Mouse (Mus musculus) central nervous system, embryonic 11.5 days (tissue): ENCODE measurements around the gene Aurkaip1. TPM values are rescaled to one million over a fixed set of nuclear protein-coding genes. Genes with fewer than 3 reads are reported as not detected.

Source experiments
- polyA plus RNA-seq: library from polyadenylated mRNA; depleted of rRNA; stranded (reverse); fragments of >200 nt; gene quantifications from 2 replicates; pipeline ENCODE4 v1.2.3, GENCODE M21; 2012; rRNA removed

The Aurkaip1 gene
- polyA plus RNA-seq = 126 and 135 TPM in 2 replicates

DNA sequence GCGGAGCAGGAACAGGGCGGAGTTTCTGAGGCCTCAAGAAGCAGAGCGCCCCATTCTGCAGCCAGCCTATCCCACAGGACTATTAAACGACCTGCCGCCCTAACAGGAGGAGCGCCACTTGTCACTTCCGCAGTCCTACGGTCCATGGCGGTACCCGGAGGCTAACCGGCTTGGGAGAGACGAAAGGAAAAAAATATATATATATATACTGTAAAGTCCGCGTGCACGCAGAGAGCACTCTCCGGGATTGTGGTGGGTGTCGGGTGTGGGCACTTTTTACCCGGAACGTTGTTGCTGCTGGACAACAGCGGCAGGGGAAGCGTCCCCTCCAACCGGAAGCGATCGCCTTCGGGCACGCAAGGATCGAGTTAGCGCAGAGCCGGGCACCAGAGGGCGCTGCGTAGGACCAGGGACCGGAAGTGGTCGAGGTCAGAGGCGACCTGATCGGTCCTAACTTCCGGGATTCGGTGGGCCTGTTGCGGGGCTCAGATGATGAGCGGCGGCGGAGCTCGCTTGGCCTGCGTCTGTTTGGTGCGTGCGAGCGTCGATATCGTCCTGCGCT lies at the start of gene Aurkaip1:
Gene Aurkaip1, plus strand, starts transcription at position 68 of the 562 bp plus-strand sequence.

DNA sequence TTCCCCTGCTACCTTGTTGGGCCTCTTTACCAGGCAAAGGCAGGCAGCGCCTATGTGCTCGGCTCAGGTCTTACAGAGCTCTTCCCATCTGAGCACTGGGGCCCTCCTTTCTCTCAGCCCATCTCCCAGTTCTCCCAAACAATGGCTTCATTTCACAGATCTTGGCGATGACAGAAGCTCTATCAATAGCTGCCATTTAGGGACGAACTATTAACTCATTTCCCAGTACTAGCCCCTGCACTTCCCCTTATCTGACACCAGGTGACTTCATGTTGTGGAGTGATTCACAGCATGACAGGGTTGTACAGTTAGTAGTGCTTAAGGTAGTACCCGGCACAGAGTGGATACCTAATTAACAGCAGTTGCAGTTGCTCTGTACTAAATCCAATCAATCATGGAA lies 45.3 kb upstream of the Aurkaip1 start, which contains the start of gene Tmem88b:
Gene Tmem88b, minus strand, starts transcription at position 56 of the 400 bp plus-strand sequence.

DNA sequence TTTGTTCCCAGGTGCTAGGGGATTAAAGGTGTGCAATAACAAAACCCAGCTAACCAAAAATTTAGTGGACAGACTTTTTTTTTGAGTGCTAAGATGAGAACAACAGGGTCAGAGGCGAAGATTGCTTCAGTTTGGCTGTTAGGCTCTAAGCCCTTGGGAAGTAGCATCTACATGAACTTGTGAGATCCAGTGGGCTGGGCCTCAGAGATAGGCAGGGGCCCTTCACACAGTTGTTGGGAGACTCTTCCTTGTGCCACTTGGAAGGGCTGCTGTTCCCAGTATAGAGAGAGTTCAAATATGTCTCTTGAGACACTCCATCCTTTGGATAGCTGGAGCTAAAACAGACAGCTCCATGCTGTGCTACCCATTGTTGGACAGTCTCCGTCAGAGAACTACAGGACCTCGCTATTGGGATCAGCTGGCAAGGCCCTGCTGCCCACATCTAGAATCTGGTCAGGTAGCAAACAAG lies 41.0 kb upstream of the Aurkaip1 start, which contains the start of gene Ankrd65:
Gene Ankrd65, plus strand, starts transcription at position 419 of the 469 bp plus-strand sequence.

DNA sequence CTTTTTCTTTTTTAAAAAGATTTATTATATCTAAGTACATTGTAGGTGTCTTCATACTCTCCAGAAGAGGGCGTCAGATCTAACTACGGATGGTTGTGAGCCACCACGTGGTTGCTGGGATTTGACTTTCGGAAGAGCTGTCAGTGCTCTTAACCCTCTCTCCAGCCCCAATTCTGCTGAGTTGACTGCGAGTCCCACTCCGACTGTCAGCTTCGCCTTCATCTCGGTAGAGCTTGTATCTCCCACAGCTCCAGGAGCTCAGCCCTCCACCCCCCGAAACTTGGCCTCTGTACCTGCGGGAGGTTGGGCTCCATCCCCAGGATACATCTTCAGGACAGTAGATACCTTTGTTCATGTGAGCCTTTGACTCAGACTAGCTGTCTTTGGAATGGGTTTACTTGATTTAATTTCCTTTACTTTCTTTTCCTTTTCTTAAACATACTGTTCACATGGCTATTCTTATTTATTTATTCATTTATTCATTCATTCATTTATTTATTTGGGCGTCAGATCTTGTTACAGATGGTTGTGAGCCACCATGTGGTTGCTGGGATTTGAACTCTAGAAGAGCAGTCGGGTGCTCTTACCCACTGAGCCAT lies 28.2 kb upstream of the Aurkaip1 start, which contains the start of gene Mrpl20:
Gene Mrpl20, plus strand, starts transcription at position 138 of the 599 bp plus-strand sequence.

DNA sequence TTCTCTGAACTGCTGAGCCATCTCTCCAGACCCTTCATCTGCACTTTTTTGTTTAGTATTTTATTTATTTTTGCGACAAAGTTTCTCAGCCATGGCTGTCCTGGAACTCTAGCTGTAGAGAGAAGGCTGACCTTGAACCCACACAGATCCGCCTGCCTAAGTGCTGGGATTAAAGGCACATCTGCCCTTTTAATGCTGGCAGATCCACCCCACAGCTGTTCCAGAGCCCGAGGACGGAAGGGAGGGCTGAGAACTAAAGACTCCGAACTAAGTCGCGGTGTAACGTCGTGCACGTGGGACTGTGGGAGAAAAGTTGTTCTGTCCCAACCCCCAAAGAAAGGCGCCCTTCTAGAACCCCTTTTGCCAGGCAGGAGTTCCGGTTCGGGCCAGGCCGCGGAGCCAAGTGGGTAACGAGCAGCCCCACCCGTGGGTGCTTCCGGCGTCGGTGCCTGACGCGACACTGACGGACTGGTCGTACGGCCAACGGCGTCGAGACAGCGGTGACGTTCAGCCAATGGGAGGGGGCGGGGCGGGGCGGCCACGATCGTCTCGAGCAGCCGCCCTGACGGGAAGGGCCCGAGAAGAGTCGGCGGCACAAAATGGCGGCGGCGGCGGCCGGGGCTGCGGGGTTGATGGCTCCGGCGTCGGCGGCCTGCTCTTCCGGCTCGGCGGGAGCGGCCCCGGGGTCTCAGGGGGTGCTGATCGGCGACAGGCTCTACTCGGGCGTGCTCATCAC lies 19.0 kb upstream of the Aurkaip1 start, which contains the start of gene Ccnl2:
Gene Ccnl2, plus strand, starts transcription at position 561 of the 736 bp plus-strand sequence.

DNA sequence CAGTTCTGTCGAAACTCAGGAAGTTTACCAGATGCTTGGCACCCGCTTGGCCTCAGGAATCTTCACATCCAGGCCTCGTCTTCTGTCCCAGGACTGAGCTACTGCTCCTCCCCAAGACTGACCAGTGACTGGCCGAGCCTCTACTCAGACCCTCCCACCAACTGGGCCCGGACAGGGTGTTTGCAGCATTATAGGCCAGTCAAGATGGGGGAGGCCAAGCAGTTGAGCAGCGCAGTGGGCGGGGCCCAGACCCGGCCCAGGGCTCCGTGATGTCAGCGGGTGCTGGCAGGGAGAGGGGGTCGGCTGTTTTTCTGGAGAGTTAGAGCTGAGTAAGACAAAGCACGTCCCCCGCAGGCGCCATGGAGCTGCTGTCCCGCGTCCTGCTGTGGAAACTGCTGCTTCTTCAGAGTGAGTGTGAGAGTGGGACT lies 8.4 kb downstream of the Aurkaip1 start, which contains the start of gene Mxra8:
Gene Mxra8, plus strand, starts transcription at position 198 of the 428 bp plus-strand sequence.

DNA sequence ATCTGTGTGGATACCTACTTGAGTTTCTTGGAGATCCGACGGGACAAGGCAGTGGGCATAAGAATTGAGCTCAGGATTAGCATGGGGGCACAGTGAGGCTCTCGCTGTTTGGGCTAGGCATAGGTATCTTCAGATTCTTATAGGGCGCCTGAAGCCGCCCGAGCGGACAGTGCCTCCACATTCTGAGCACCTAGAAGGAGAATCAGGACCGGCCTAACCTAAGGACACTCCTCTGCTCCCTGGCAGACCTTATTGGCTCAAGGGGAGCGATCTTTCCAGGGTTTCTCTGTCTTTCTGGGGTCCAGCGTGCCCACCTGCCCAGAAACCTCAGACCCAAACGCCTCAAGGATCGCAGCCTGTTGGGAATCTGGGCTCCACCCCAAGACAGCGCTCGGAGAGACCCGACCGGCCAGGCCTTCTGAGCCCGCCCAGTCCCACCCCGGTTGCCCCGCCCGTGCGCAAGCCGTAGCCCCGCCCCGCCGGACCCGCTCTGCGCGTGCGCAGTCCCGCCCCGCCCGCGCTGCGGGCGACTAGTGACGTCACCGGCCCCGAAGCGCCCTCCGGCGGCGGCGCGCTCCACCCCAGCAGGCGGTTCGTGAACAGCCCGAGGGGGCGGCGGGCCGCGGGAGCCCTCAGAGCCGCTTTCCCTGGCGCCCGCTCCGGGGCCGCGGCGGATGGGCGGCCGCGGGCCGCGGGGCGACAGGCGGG lies 16.0 kb downstream of the Aurkaip1 start, which contains the start of gene Dvl1:
Gene Dvl1, plus strand, starts transcription at position 532 of the 708 bp plus-strand sequence.

DNA sequence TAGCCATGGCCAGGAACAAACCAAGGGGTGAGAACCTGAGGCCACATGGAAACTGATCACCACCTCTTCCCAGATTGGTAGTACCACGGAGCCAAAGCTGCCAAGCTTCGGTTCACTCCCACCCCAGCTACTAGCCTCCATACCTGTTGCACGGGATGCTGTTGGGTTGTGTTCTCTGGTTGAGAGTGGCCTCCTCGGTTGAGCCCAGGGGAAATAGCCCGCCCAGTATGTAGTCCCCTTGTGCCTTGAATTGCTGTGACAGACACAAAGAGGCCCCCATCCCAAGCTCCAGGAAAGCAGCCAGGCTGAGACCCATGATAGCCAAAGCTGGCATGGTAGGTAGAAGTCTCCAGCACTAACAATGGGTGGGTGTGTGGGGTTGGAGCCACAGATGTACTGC lies 31.9 kb downstream of the Aurkaip1 start, which contains the start of gene Tas1r3:
Gene Tas1r3, minus strand, starts transcription at position 362 of the 400 bp plus-strand sequence.

DNA sequence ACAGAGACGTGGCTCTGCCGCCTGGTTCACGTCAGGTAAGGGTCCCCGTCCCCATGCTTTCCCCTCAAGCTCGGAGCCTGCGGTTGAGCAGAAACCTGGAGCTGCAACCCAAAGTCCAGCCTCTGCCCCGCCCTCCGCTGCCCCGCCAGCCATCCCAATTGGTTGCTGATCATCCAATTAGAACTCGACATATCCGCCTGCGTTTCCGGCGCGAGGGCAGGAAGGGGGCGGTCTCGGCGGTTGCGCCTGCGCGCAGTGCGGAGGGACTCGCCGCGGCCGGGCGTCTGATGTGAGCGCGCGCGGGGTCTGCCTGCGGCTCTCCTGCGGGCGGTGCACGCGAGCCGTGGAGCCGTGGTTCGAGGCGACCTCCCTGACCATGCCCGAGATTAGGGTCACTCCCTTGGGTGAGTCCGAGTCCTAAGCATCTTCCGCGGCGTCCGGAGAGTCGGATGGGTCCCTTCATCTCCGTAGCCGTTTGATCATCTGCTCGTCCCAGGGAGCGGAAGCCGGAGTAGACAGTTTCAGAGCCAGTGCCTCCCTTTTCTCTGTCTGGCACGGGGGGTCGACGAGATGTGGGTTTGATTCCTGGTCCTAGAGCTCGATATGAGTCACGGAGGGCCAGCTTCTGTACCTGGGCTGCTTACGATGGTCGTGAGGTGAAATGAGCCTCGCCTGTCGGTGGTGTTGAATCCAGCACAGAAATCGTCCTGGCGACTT lies 38.4 kb downstream of the Aurkaip1 start, which contains the start of the genes Cptp and Ints11:
Gene Cptp, minus strand, starts transcription at position 124 of the 717 bp plus-strand sequence.
Gene Ints11, plus strand, starts transcription at position 230 of the 717 bp plus-strand sequence.

Other genes starting within 250 kb of the Aurkaip1 start
- gene Slc35e2, start 229.9 kb upstream of the Aurkaip1 start, polyA plus RNA-seq = 13.2 and 19.4 TPM in 2 replicates
- 71.0 and 114 TPM in 2 replicates for gene Cdk11b, start 206.4 kb upstream of the Aurkaip1 start, polyA plus RNA-seq
- gene Gm10563, start 185.9 kb upstream of the Aurkaip1 start, polyA plus RNA-seq = not detected in 2 replicates
- gene Mmp23, start 177.9 kb upstream of the Aurkaip1 start, polyA plus RNA-seq = 7.0 and 14.2 TPM in 2 replicates
- gene Mib2, start 162.1 kb upstream of the Aurkaip1 start, polyA plus RNA-seq = 42.1 and 53.8 TPM in 2 replicates
- gene Fndc10, start 136.9 kb upstream of the Aurkaip1 start, polyA plus RNA-seq = 8.0 and 11.4 TPM in 2 replicates
- gene Ssu72, start 126.5 kb upstream of the Aurkaip1 start, polyA plus RNA-seq = 96.3 and 117 TPM in 2 replicates
- gene Tmem240, start 96.5 kb upstream of the Aurkaip1 start, polyA plus RNA-seq = 3.4 and 3.6 TPM in 2 replicates
- 89.8 and 102 TPM in 2 replicates for gene Atad3a, start 70.2 kb upstream of the Aurkaip1 start, polyA plus RNA-seq
- gene Vwa1, start 56.6 kb upstream of the Aurkaip1 start, polyA plus RNA-seq = 6.9 and 7.5 TPM in 2 replicates
- 0.50 and 0.83 TPM in 2 replicates for gene Tmem88b, start 45.4 kb upstream of the Aurkaip1 start, polyA plus RNA-seq
- gene Ankrd65, start 40.8 kb upstream of the Aurkaip1 start, polyA plus RNA-seq = not detected in 2 replicates
- 69.9 and 120 TPM in 2 replicates for gene Mrpl20, start 28.4 kb upstream of the Aurkaip1 start, polyA plus RNA-seq
- 225 and 230 TPM in 2 replicates for gene Ccnl2, start 18.8 kb upstream of the Aurkaip1 start, polyA plus RNA-seq
- gene Mxra8, start 8.4 kb downstream of the Aurkaip1 start, polyA plus RNA-seq = 53.6 and 63.9 TPM in 2 replicates
- 61.8 and 67.7 TPM in 2 replicates for gene Dvl1, start 16.1 kb downstream of the Aurkaip1 start, polyA plus RNA-seq
- 0.34 and 0.48 TPM in 2 replicates for gene Tas1r3, start 32.1 kb downstream of the Aurkaip1 start, polyA plus RNA-seq
- 8.5 and 16.8 TPM in 2 replicates for gene Cptp, start 38.2 kb downstream of the Aurkaip1 start, polyA plus RNA-seq
- gene Ints11, start 38.3 kb downstream of the Aurkaip1 start, polyA plus RNA-seq = 60.0 and 67.2 TPM in 2 replicates
- gene Pusl1, start 60.5 kb downstream of the Aurkaip1 start, polyA plus RNA-seq = 58.7 and 62.5 TPM in 2 replicates
- 44.4 and 50.6 TPM in 2 replicates for gene Acap3, start 60.5 kb downstream of the Aurkaip1 start, polyA plus RNA-seq
- 112 and 120 TPM in 2 replicates for gene Ube2j2, start 112.6 kb downstream of the Aurkaip1 start, polyA plus RNA-seq
- 14.8 and 17.7 TPM in 2 replicates for gene C1qtnf12, start 131.0 kb downstream of the Aurkaip1 start, polyA plus RNA-seq
- gene B3galt6, start 161.4 kb downstream of the Aurkaip1 start, polyA plus RNA-seq = 8.5 and 10.3 TPM in 2 replicates
- gene Sdf4, start 161.6 kb downstream of the Aurkaip1 start, polyA plus RNA-seq = 76.6 and 90.7 TPM in 2 replicates
- gene Tnfrsf4, start 182.6 kb downstream of the Aurkaip1 start, polyA plus RNA-seq = 4.2 and 4.4 TPM in 2 replicates
- 0.06 and 0.16 TPM in 2 replicates for gene Tnfrsf18, start 194.9 kb downstream of the Aurkaip1 start, polyA plus RNA-seq
- 0.24 and 0.45 TPM in 2 replicates for gene Ttll10, start 228.1 kb downstream of the Aurkaip1 start, polyA plus RNA-seq